Mouse (Mus musculus) megakaryocyte-erythroid progenitor cell, adult 5-6 weeks (primary cell): ENCODE results near the gene Nf1. TPM values are rescaled to one million over a fixed set of nuclear protein-coding genes. Genes with fewer than 3 reads are reported as not detected.
"Not testable (repeated sequence)": the region's sequence is repeated elsewhere in the genome, so short reads cannot be mapped to it uniquely, and the experiment has no call there.

Experiments
- ATAC-seq: replicated peaks from 2 replicates; pipeline ENCODE4 v1.8.0; 2016; ENCODE audit warnings: mild to moderate bottlenecking, inconsistent platforms; ENCODE audit not compliant: severe bottlenecking, poor library complexity, low FRiP score, low TSS enrichment
- total RNA-seq, 2 experiments: library from RNA; stranded (forward) in 1 of 2; stranded (reverse) in 1 of 2; fragments of 200-1000, 215-1000 nt in 1 of 2; fragments of >200 nt in 1 of 2; fragmentation: Nextera tagmentation in 1 of 2; gene quantifications; 2 replicates each; pipeline ENCODE4 v1.2.3; 2014 to 2017

Nf1 gene
- total RNA-seq (2014; fragmentation: Nextera tagmentation) (23.3 and 27.5 TPM in 2 replicates), total RNA-seq (2017) (10.6 and 11.7 TPM in 2 replicates)

GRCm38 (mm10) chr11:79339234-79339807 is at the start of gene Nf1:
Nf1 (plus strand) TSS chr11:79339693.
- ATAC-seq = peak; percentile 89

- no peak for ATAC-seq
These were observed 49.0 kb upstream of the Nf1 start for GRCm38 (mm10) chr11:79290473-79290872.

- ATAC-seq = no peak
These were observed 47.8 kb upstream of the Nf1 start for GRCm38 (mm10) chr11:79291651-79292050.

- ATAC-seq = no peak
These were observed 47.4 kb upstream of the Nf1 start for GRCm38 (mm10) chr11:79292130-79292529.

GRCm38 (mm10) chr11:79293025-79293424 is 46.5 kb upstream of the Nf1 start:
- ATAC-seq = no peak

GRCm38 (mm10) chr11:79293971-79294370 is 45.5 kb upstream of the Nf1 start:
- ATAC-seq = no peak

- ATAC-seq = 0 out of 2 replicates have a peak, but pooled peaks have one; percentile 41
These were observed 43.3 kb upstream of the Nf1 start for GRCm38 (mm10) chr11:79296167-79296566.

GRCm38 (mm10) chr11:79296856-79297491 is 42.5 kb upstream of the Nf1 start, which contains the start of gene Gm9964:
Gm9964 (minus strand) TSS chr11:79296906.
- no peak for ATAC-seq

GRCm38 (mm10) chr11:79299719-79300431 is 39.6 kb upstream of the Nf1 start:
- ATAC-seq = no peak

- ATAC-seq = no peak
These were observed 36.4 kb upstream of the Nf1 start for GRCm38 (mm10) chr11:79303109-79303508.

- not testable (repeated sequence) for ATAC-seq
These were observed 35.2 kb upstream of the Nf1 start for GRCm38 (mm10) chr11:79304245-79304644.

- ATAC-seq = no peak
These were observed 33.7 kb upstream of the Nf1 start for GRCm38 (mm10) chr11:79305697-79306340.

GRCm38 (mm10) chr11:79306510-79306909 is 33.0 kb upstream of the Nf1 start:
- no peak for ATAC-seq

GRCm38 (mm10) chr11:79306996-79307395 is 32.5 kb upstream of the Nf1 start:
- 0 out of 2 replicates have a peak, but pooled peaks have one; percentile 35 for ATAC-seq

- ATAC-seq = no peak
These were observed 31.8 kb upstream of the Nf1 start for GRCm38 (mm10) chr11:79307560-79308200.

GRCm38 (mm10) chr11:79310467-79310866 is 29.0 kb upstream of the Nf1 start:
- no peak for ATAC-seq

GRCm38 (mm10) chr11:79316807-79317345 is 22.6 kb upstream of the Nf1 start:
- ATAC-seq = no peak

- ATAC-seq = no peak
These were observed 19.7 kb upstream of the Nf1 start for GRCm38 (mm10) chr11:79319807-79320206.

- no peak for ATAC-seq
These were observed 15.4 kb upstream of the Nf1 start for GRCm38 (mm10) chr11:79323985-79324685.
